Mouse (Mus musculus): ENCODE results near the gene Gtsf1.

Gtsf1 gene

DNA sequence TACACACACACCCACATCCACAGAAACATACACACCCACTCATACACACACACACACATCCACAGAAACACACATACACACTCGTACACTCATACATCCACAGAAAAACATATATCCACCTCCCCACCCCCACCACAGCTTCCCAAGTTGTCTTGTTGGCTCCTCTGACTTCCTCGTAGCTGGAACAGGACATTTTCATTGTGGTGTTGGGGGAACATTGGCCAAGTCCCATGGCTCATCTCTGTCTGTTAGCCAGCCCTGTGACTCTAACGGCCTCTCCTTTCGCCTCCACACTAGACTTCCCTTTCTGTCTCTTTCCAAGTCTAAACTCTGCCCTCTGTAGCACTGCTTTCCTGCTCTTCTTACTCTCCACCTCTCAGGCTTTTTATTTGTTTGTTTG, 72.5 kb downstream of the Gtsf1 start:
- no peak for DNase-seq (ENCODE audit: low spot score in 2 of 2)

DNA sequence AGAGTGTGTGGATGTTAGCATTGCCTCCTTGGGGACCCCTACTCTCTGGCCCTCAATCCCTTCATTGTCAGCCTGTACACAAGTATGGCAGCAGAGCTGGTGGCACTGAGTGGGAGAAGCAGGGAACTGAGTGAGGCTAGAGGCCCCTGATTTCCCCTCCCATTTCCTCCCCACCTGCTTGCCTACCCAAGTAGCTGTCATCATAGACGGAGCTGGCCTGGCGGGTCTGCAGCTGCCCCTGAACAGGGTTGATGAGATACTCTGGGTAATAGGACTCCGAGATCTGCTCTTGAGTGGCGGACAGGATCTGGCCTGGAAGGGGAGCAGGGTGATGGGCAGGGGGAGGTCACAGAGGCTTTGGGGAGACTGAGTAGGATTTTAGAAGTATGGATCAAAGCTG, 74.1 kb downstream of the Gtsf1 start:
- no peak for DNase-seq (ENCODE audit: low spot score in 2 of 2)

GRCm38 (mm10) chr15:103355420-103355819, 74.8 kb downstream of the Gtsf1 start:
- DNase-seq (ENCODE audit: low spot score in 2 of 2): no peak

DNA sequence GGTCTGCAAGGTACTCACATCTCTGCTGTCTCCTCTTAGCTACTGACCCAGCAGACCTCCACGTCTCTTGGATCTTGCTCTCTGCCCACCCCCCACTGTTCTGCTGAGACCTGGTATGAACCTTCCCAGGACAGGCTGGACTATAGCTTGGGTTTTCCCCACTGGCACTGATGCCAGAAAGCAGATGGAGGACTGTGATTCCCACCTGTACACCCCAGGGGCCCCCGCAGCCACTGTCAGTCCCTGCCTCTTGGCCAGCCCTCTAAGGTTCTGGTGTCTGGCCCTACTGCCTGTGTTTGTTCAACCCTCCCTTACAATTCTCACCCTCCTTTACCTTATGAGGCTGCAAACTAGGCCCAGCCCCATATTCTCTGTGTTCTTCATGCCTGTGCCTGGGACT, 75.6 kb downstream of the Gtsf1 start:
- DNase-seq (ENCODE audit: low spot score in 2 of 2): no peak

DNA sequence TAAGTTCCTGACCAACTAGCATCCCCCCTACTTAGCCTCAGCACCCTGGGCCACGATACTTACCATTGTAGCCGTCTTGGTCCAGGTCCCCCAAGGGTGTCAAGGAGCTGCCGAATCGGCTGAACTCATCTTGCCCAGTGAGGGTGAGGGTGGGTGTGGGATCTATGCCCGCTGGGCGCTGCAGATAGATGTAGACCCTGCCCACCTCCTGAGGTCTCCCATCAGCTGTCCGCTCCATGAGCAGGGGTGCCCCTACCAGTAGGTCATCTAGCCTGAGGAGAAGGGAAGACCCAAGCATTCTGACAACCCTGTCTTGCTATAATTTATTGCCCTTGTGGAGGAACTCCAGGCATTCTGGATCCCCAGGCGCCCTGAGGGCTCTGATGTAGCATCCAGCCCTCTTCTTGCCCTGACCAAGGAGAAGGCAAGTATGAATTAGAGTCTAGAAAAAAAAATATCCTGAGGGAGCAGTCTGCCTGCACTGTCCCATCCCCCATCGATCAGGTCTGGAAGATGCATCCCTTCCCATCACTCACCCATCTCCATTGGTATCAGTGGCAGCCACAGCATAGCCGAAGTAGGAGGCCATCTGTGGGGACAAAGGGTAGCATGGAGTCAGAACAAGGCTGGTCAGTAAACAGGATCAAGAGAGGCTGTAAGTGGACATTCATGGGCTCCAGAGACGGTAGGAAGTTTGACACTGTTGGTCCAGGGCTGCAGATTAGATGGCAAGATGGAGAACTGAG, 76.6 kb downstream of the Gtsf1 start:
- DNase-seq (ENCODE audit: low spot score in 2 of 2): no peak

- peak; percentile 54 to 70 for DNase-seq (ENCODE audit: low spot score in 2 of 2)
These were observed 77.4 kb downstream of the Gtsf1 start for GRCm38 (mm10) chr15:103352856-103353255.
